9 mouse cellular contexts compared by ENCODE assay signal in genomic region chr11:75565849-75566248, GRCm38 (mm10). TPM values are rescaled to one million over a fixed set of nuclear protein-coding genes. Genes with fewer than 3 reads are reported as not detected.
DNase-seq lines count a peak whose midpoint lies in the region; ATAC-seq and TF ChIP-seq lines count a peak whose summit lies in the region.
"Had no signal": no experiment of that assay in that cellular context is flagged by ENCODE, and none has a peak within 500 bp of the region (broad histone marks: within the 10 kb centered on the region; RNA-seq: fewer than 3 reads in every experiment).

No protein-coding gene starts in this region.

- H3K4me1 ChIP-seq in heart, embryonic 11.5 days (ENCODE audit: control insufficient read depth, insufficient read depth, low read length) = peaks cover 37% of the 10 kb centered on the region
- H3K4me1 ChIP-seq in kidney, embryonic 16.5 days (ENCODE audit: insufficient read depth, low read length) = peaks cover 23% of the 10 kb centered on the region; the same call in 1 of the 2 replicates

- no peaks in the 10 kb centered on the region for H3K9me3 ChIP-seq in heart, embryonic 11.5 days (replicated peaks; ENCODE audit: control insufficient read depth, low read length)
- H3K9me3 ChIP-seq in kidney, embryonic 16.5 days (ENCODE audit: low read length) = no peaks in the 10 kb centered on the region
- H3K9me3 ChIP-seq: neural tube, embryonic 13.5 days had no signal

- no peak for ATAC-seq in heart, embryonic 11.5 days (replicated peaks; ENCODE audit: insufficient number of reproducible peaks, low FRiP score, low TSS enrichment)
- peak; percentile 69 for ATAC-seq in kidney, embryonic 16.5 days (ENCODE audit: low FRiP score, low TSS enrichment)

- H3ac ChIP-seq in C2C12 (ENCODE audit: control insufficient read depth, insufficient read length, low read depth) = peak overlapping the region; percentile 31

- H3K36me3 ChIP-seq in heart, embryonic 11.5 days (ENCODE audit: control insufficient read depth, insufficient read depth, low read length) = no peaks in the 10 kb centered on the region
- peaks cover 5% of the 10 kb centered on the region for H3K36me3 ChIP-seq in C2C12 (ENCODE audit: control insufficient read depth, insufficient read depth)
- no peaks in the 10 kb centered on the region; the same call in 1 of the 2 replicates for H3K36me3 ChIP-seq in kidney, embryonic 16.5 days (ENCODE audit: insufficient read depth, low read length)

- TF ChIP-seq CTCF in C2C12 (IDR thresholded peaks at IDR 0.05; ENCODE audit: control insufficient read depth, insufficient read depth, insufficient read length) = no peak

- H3K79me3 ChIP-seq in C2C12 (ENCODE audit: low read depth) = no peaks in the 10 kb centered on the region

- peak; percentile 99 for DNase-seq in heart, adult 11 months
- DNase-seq in cerebellum, postnatal 25 days = peak; percentile 77 to 81
- DNase-seq in right cerebral cortex, postnatal 4 days = no peak
- DNase-seq in right cerebral cortex, adult 2 months (ENCODE audit: low spot score in 2 of 2) = no peak
- DNase-seq in urinary bladder, postnatal 25 days (ENCODE audit: low spot score) = no peak

- H3K4me3 ChIP-seq in heart, embryonic 11.5 days (ENCODE audit: low read depth, low read length) = no peak overlapping the region
- no peak overlapping the region for H3K4me3 ChIP-seq in C2C12 (ENCODE audit: insufficient read depth, poor library complexity, severe bottlenecking)
- H3K4me3 ChIP-seq in kidney, embryonic 16.5 days (ENCODE audit: low read length) = no peak overlapping the region
- H3K4me3 ChIP-seq: neural tube, embryonic 13.5 days had no signal

- H3K79me2 ChIP-seq in C2C12 (ENCODE audit: control insufficient read depth, insufficient read depth) = no peaks in the 10 kb centered on the region

- H3K27ac ChIP-seq in heart, embryonic 11.5 days (ENCODE audit: low read depth, low read length) = no peak overlapping the region
- peak overlapping the region; percentile 56 for H3K27ac ChIP-seq in kidney, embryonic 16.5 days (ENCODE audit: low read length)
- H3K27ac ChIP-seq: neural tube, embryonic 13.5 days had no signal

- 57% methylated on average over 2 of the region's 2 CpGs for WGBS in heart, embryonic 11.5 days (ENCODE audit: insufficient replicate concordance)
- WGBS in kidney, embryonic 16.5 days = 45% methylated on average over 2 of the region's 2 CpGs

- peaks cover 12% of the 10 kb centered on the region for H3K27me3 ChIP-seq in heart, embryonic 11.5 days (ENCODE audit: control insufficient read depth, insufficient read depth, low read length)
- no peaks in the 10 kb centered on the region for H3K27me3 ChIP-seq in C2C12 (ENCODE audit: control insufficient read depth, insufficient read depth, insufficient read length)
- no peaks in the 10 kb centered on the region for H3K27me3 ChIP-seq in kidney, embryonic 16.5 days (ENCODE audit: insufficient read depth, low read length)
- H3K27me3 ChIP-seq: neural tube, embryonic 13.5 days had no signal

- H3K4me2 ChIP-seq in heart, embryonic 11.5 days = no peak overlapping the region
- H3K4me2 ChIP-seq in kidney, embryonic 16.5 days (replicated peaks; ENCODE audit: low read depth, low read length) = no peak overlapping the region
- H3K4me2 ChIP-seq: neural tube, embryonic 13.5 days had no signal

- H3K9ac ChIP-seq in heart, embryonic 11.5 days (ENCODE audit: low read depth, low read length) = no peak overlapping the region
- no peak overlapping the region for H3K9ac ChIP-seq in kidney, embryonic 16.5 days (replicated peaks; ENCODE audit: low read length)
- H3K9ac ChIP-seq: neural tube, embryonic 13.5 days had no signal

TF ChIP-seq in C2C12, 6 proteins besides CTCF, POLR2A, EP300 and RAD21:
- TF ChIP-seq USF1 (IDR thresholded peaks at IDR 0.05; ENCODE audit: low read depth) (peak; percentile 5), MAX (IDR thresholded peaks at IDR 0.05) (peak; percentile 84), CEBPB (IDR thresholded peaks at IDR 0.05; ENCODE audit: low read depth) (no peak), MYOD1 (IDR thresholded peaks at IDR 0.05; ENCODE audit: control insufficient read depth, insufficient read length, low read depth) (no peak)

RNA-seq across cellular contexts. Expression of gene Pitpna, which starts 22.0 kb away (rescaled TPM):
- 57.1 and 59.7 TPM in 2 replicates for polyA plus RNA-seq in heart, embryonic 11.5 days (2014; fragmentation: Nextera tagmentation; extraction: Ambion mirVana)
- 118 TPM for polyA plus RNA-seq in C2C12 (2012; fragmentation: generic; extraction: Trizol)
- polyA plus RNA-seq in kidney, embryonic 16.5 days (2015; fragmentation: Nextera tagmentation; extraction: Ambion mirVana) = 70.4 and 72.1 TPM in 2 replicates

RNA-seq across cellular contexts. Expression of gene Slc43a2, which starts 34.4 kb away (rescaled TPM):
- polyA plus RNA-seq in heart, embryonic 11.5 days (2014; fragmentation: Nextera tagmentation; extraction: Ambion mirVana) = 2.7 and 4.2 TPM in 2 replicates
- polyA plus RNA-seq in C2C12 (2012; fragmentation: generic; extraction: Trizol) = 2.2 TPM
- polyA plus RNA-seq in kidney, embryonic 16.5 days (2015; fragmentation: Nextera tagmentation; extraction: Ambion mirVana) = 9.4 and 9.7 TPM in 2 replicates

RNA-seq across cellular contexts. Expression of gene Scarf1, which starts 52.5 kb away (rescaled TPM):
- polyA plus RNA-seq in heart, embryonic 11.5 days (2014; fragmentation: Nextera tagmentation; extraction: Ambion mirVana) = 7.6 and 8.7 TPM in 2 replicates
- 0.11 TPM for polyA plus RNA-seq in C2C12 (2012; fragmentation: generic; extraction: Trizol)
- polyA plus RNA-seq in kidney, embryonic 16.5 days (2015; fragmentation: Nextera tagmentation; extraction: Ambion mirVana) = 19.2 and 19.5 TPM in 2 replicates

RNA-seq across cellular contexts. Expression of gene Rilp, which starts 56.0 kb away (rescaled TPM):
- polyA plus RNA-seq in heart, embryonic 11.5 days (2014; fragmentation: Nextera tagmentation; extraction: Ambion mirVana) = 0.94 and 2.0 TPM in 2 replicates
- 3.2 TPM for polyA plus RNA-seq in C2C12 (2012; fragmentation: generic; extraction: Trizol)
- polyA plus RNA-seq in kidney, embryonic 16.5 days (2015; fragmentation: Nextera tagmentation; extraction: Ambion mirVana) = 1.7 and 2.0 TPM in 2 replicates

Comparison
In these comparisons a context has a peak if more than half of its experiments do, and no peak if none do; other contexts are left out.
1. DNase-seq: peak in heart, adult 11 months (single experiment) and cerebellum, postnatal 25 days (2 of 2); none in right cerebral cortex, postnatal 4 days (single experiment), right cerebral cortex, adult 2 months (0 of 2) and urinary bladder, postnatal 25 days (single experiment).